Comparison of ENCODE assay signal across 14 mouse cellular contexts in genomic region chr2:165204931-165205330, GRCm38 (mm10). TPM values are rescaled to one million over a fixed set of nuclear protein-coding genes. Genes with fewer than 3 reads are reported as not detected.
DNase-seq lines count a peak whose midpoint lies in the region; ATAC-seq and TF ChIP-seq lines count a peak whose summit lies in the region.
"Had no signal": no experiment of that assay in that cellular context is flagged by ENCODE, and none has a peak within 500 bp of the region (broad histone marks: within the 10 kb centered on the region; RNA-seq: fewer than 3 reads in every experiment).

No protein-coding gene starts in this region.

- H3K4me2 ChIP-seq in stomach, embryonic 14.5 days (replicated peaks; ENCODE audit: low read depth, low read length) = no peak overlapping the region
- H3K4me2 ChIP-seq in stomach, postnatal 0 days (replicated peaks; ENCODE audit: low read depth) = no peak overlapping the region
- H3K4me2 ChIP-seq in hindbrain, embryonic 15.5 days = no peak overlapping the region
- H3K4me2 ChIP-seq: embryonic facial prominence, embryonic 13.5 days; limb, embryonic 13.5 days; liver, embryonic 15.5 days had no signal

- no peaks in the 10 kb centered on the region for H3K9me3 ChIP-seq in stomach, embryonic 14.5 days (ENCODE audit: control insufficient read depth, low read depth, low read length)
- no peaks in the 10 kb centered on the region for H3K9me3 ChIP-seq in stomach, postnatal 0 days (ENCODE audit: control insufficient read depth, low read length)
- no peaks in the 10 kb centered on the region for H3K9me3 ChIP-seq in hindbrain, embryonic 15.5 days
- H3K9me3 ChIP-seq: embryonic facial prominence, embryonic 13.5 days; limb, embryonic 13.5 days; liver, embryonic 15.5 days had no signal

- 17% methylated on average over 7 of the region's 7 CpGs for WGBS in stomach, embryonic 14.5 days
- 21% methylated on average over 7 of the region's 7 CpGs for WGBS in stomach, postnatal 0 days
- WGBS in hindbrain, embryonic 15.5 days = 25% methylated on average over 7 of the region's 7 CpGs

- H3K36me3 ChIP-seq in stomach, embryonic 14.5 days (ENCODE audit: control insufficient read depth, insufficient read depth, low read length) = no peaks in the 10 kb centered on the region
- H3K36me3 ChIP-seq in stomach, postnatal 0 days (ENCODE audit: control insufficient read depth, insufficient read depth, low read length) = no peaks in the 10 kb centered on the region
- H3K36me3 ChIP-seq in hindbrain, embryonic 15.5 days = no peaks in the 10 kb centered on the region
- H3K36me3 ChIP-seq: embryonic facial prominence, embryonic 13.5 days; limb, embryonic 13.5 days; liver, embryonic 15.5 days had no signal

- no peak overlapping the region for H3K4me3 ChIP-seq in stomach, embryonic 14.5 days (ENCODE audit: low read depth, low read length)
- no peak overlapping the region for H3K4me3 ChIP-seq in stomach, postnatal 0 days (ENCODE audit: low read depth, low read length)
- no peak overlapping the region for H3K4me3 ChIP-seq in hindbrain, embryonic 15.5 days
- H3K4me3 ChIP-seq: embryonic facial prominence, embryonic 13.5 days; heart, adult 2 months; left cerebral cortex, adult 2 months; limb, embryonic 13.5 days; liver, embryonic 15.5 days had no signal

- H3K27me3 ChIP-seq in stomach, embryonic 14.5 days (ENCODE audit: control insufficient read depth, insufficient read depth, low read length) = 0 out of 2 replicates have a peak, but pooled peaks cover 12% of the 10 kb centered on the region
- no peaks in the 10 kb centered on the region for H3K27me3 ChIP-seq in stomach, postnatal 0 days (ENCODE audit: control insufficient read depth, insufficient read depth, low read length)
- peaks cover 7% of the 10 kb centered on the region; the same call in 1 of the 2 replicates for H3K27me3 ChIP-seq in hindbrain, embryonic 15.5 days

- TF ChIP-seq CTCF in stomach, postnatal 0 days (IDR thresholded peaks at IDR 0.05; ENCODE audit: low read depth) = no peak

- 0 out of 2 replicates have a peak, but pooled peaks have one; percentile 23 for ATAC-seq in stomach, embryonic 14.5 days (ENCODE audit: insufficient number of reproducible peaks, insufficient read depth, low FRiP score, low read depth)
- no peak for ATAC-seq in stomach, postnatal 0 days (ENCODE audit: low FRiP score, low TSS enrichment)
- ATAC-seq in hindbrain, embryonic 15.5 days (ENCODE audit: low FRiP score, low read depth) = peak; percentile 27; the same call in 1 of the 2 replicates

- DNase-seq in layer of hippocampus, adult 9-11 months = peak; percentile 34
- no peak for DNase-seq in layer of hippocampus, adult 9-10 months (ENCODE audit: low spot score)
- no peak for DNase-seq in stomach, postnatal 0 days (ENCODE audit: low spot score)
- no peak for DNase-seq in yolk sac, embryonic 10.5 days (ENCODE audit: low spot score)
- DNase-seq in thymus, postnatal 0 days (ENCODE audit: low spot score) = no peak
- DNase-seq: adrenal gland, postnatal 10 days; heart, adult 2 months had no signal

- H3K27ac ChIP-seq in stomach, embryonic 14.5 days (ENCODE audit: low read length) = no peak overlapping the region
- H3K27ac ChIP-seq in stomach, postnatal 0 days (replicated peaks) = no peak overlapping the region
- no peak overlapping the region for H3K27ac ChIP-seq in hindbrain, embryonic 15.5 days (replicated peaks)
- H3K27ac ChIP-seq: embryonic facial prominence, embryonic 13.5 days; heart, adult 2 months; left cerebral cortex, adult 2 months; limb, embryonic 13.5 days; liver, embryonic 15.5 days; macrophage had no signal

- H3K9ac ChIP-seq in stomach, embryonic 14.5 days (replicated peaks; ENCODE audit: low read depth, low read length) = no peak overlapping the region
- no peak overlapping the region for H3K9ac ChIP-seq in stomach, postnatal 0 days (ENCODE audit: low read length)
- no peak overlapping the region for H3K9ac ChIP-seq in hindbrain, embryonic 15.5 days
- H3K9ac ChIP-seq: embryonic facial prominence, embryonic 13.5 days; limb, embryonic 13.5 days; liver, embryonic 15.5 days had no signal

- peaks cover 11% of the 10 kb centered on the region; the same call in 1 of the 2 replicates for H3K4me1 ChIP-seq in stomach, embryonic 14.5 days (ENCODE audit: control insufficient read depth, insufficient read depth, low read length)
- H3K4me1 ChIP-seq in stomach, postnatal 0 days (replicated peaks; ENCODE audit: control insufficient read depth, insufficient read depth) = no peaks in the 10 kb centered on the region
- H3K4me1 ChIP-seq in hindbrain, embryonic 15.5 days (replicated peaks) = peaks cover 39% of the 10 kb centered on the region
- H3K4me1 ChIP-seq: liver, embryonic 15.5 days had no signal

- TF ChIP-seq EP300 in stomach, postnatal 0 days (optimal IDR thresholded peaks at IDR 0.05) = no peak

RNA-seq across cellular contexts. Expression of gene Cdh22, which starts 29.7 kb away (rescaled TPM):
- 0.27 and 0.32 TPM in 2 replicates for polyA plus RNA-seq in stomach, embryonic 14.5 days (2014; fragmentation: Nextera tagmentation; extraction: Ambion mirVana)
- 0.05 and 0.08 TPM in 2 replicates for polyA plus RNA-seq in stomach, postnatal 0 days (2015; fragmentation: Nextera tagmentation; extraction: Ambion mirVana)
- 16.4 and 16.6 TPM in 2 replicates for polyA plus RNA-seq in hindbrain, embryonic 15.5 days (2015; fragmentation: Nextera tagmentation; extraction: Ambion mirVana)
- 0.14 and 0.21 TPM in 2 replicates for polyA plus RNA-seq in thymus, postnatal 0 days (2015; fragmentation: Nextera tagmentation; extraction: Ambion mirVana)
- polyA plus RNA-seq: liver, embryonic 15.5 days; macrophage had no signal

Comparison
In these comparisons a context has a peak if more than half of its experiments do, and no peak if none do; other contexts are left out.
1. RNA of gene Cdh22, which starts 29.7 kb away (polyA plus RNA-seq): 16.4 to 16.6 TPM in hindbrain, embryonic 15.5 days; 0.27 to 0.32 TPM in stomach, embryonic 14.5 days, 0.14 to 0.21 TPM in thymus, postnatal 0 days and 0.05 to 0.08 TPM in stomach, postnatal 0 days; every median in the first group is over 10 times any median in the second.